Mouse (Mus musculus): Measurements from ENCODE around the gene Cdk2ap2.
"Not testable (repeated sequence)": the region's sequence is repeated elsewhere in the genome, so short reads cannot be mapped to it uniquely, and the experiment has no call there.

The Cdk2ap2 gene

DNA sequence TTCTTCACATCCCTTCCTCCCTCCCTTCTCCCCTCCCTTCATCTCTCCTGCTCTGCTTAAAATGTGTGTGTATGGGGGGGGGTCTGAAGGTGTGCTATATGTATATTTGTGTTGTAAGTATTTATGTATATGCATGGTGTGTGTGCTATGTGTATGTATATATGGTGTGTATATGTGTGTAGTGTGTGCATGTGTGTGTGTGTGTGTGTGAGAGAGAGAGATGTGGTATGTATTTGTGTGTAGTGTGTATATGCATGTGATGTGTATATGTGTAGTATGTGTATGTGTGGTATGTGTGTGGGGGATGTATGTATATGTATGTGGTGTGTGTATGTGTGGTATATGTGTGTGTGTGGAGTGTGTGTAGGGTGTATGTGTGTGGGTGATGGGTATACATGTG is 30.1 kb upstream of the Cdk2ap2 start:
- no peak for DNase-seq (ENCODE audit: low spot score in 2 of 2)

DNA sequence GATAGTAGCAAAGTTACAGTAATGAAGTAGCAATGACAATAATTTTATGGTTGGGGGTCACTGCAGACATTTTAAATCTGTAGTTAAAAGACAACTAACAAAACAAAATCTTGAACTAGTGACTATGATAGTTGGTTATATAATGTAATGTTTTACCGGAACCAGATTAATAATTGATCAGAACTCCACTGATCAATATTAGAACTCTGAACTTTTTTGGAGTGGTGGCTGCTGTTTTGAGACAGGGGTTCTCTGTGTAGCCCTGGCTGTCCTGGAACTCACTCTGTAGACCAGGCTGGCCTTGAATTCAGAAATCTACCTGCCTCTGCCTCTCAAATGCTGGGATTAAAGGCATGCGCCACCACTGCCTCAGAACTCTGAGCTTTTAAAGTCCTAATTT is 28.7 kb upstream of the Cdk2ap2 start:
- not testable (repeated sequence) for DNase-seq (ENCODE audit: low spot score in 2 of 2)

- DNase-seq (ENCODE audit: low spot score in 2 of 2), result no peak
Observed at GRCm38 (mm10) chr19:4068717-4069410, 28.1 kb upstream of the Cdk2ap2 start.

DNA sequence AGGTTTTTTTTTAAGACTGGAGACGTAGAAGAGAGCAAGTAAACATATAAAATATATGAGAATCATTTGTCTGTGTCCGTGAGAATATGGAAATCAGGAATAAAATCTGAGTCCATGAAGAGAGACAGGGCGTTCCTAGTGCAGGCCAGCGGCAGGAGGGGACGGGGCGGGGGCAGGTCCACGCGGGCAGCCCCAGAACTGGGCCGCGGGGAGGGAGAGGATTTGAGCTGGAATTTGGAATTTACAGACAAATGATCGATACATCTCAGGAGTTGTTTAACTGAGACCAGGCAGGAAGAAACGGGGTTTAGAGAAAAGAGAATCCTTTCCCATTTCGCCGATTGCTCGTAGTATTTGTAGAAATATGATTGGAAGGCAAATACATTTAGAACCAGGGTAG is 26.7 kb upstream of the Cdk2ap2 start:
- no peak for DNase-seq (ENCODE audit: low spot score in 2 of 2)

DNA sequence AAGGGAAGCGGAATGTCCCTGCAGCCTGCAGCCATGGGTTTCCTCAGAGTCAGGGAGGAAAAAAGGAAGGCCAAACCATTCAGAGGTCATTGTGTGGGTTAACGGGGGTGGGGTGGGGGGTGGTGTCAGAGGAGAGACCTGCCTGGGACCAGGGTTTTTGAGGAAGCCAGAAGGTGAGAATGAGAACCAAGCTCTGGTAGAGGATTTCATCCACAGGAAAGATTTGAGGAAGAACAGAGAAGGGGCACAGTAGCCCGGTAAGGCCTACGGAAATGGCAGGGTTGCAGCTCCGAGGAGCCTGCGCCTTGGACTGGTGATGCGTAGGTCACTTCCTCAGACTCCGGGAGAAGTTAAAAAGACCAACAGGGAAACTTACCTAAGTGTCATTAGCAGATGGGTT is 26.2 kb upstream of the Cdk2ap2 start:
- DNase-seq (ENCODE audit: low spot score in 2 of 2), result no peak

GRCm38 (mm10) chr19:4071406-4071805 is 25.6 kb upstream of the Cdk2ap2 start:
- no peak for DNase-seq (ENCODE audit: low spot score in 2 of 2)

DNA sequence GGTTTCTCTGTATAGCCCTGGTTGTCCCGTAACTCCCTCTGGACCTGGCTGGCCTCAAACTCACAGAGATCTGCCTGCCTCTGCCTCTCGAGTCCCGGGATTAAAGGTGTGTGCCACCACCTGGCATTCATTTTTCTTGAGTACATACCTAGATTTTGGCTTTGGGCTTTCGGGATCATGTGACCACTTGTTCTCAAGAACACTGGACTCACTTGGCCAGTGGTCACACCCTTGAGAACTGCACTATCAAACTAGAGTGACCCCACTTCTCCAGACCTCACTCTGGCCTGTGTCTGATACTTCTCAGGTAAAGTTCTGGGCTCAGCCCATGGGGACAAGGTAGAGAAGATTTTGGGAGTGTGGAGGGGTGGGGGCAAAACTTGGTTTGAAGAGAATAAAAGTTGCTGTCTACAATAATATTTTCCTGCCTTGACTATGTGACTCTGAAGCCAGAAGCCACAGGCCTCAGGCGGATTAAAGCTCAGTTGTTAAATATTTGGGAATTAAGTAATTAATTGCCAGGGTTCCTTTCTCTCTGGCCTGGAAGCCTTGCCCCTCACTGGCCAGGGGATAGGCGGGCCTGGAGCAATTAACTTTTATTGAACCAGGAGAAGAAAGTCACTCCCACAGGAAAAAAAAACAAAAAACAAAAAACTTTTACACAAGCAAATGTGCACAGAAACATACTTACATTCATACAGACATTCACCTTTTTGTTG is 24.1 kb upstream of the Cdk2ap2 start:
- DNase-seq (ENCODE audit: low spot score in 2 of 2), result no peak

- no peak for DNase-seq (ENCODE audit: low spot score in 2 of 2)
Observed at GRCm38 (mm10) chr19:4075531-4075930, 21.5 kb upstream of the Cdk2ap2 start.

- no peak for DNase-seq (ENCODE audit: low spot score in 2 of 2)
Observed at GRCm38 (mm10) chr19:4079594-4079993, 17.4 kb upstream of the Cdk2ap2 start.

GRCm38 (mm10) chr19:4080511-4081009 is 16.4 kb upstream of the Cdk2ap2 start:
- no peak for DNase-seq (ENCODE audit: low spot score in 2 of 2)

DNA sequence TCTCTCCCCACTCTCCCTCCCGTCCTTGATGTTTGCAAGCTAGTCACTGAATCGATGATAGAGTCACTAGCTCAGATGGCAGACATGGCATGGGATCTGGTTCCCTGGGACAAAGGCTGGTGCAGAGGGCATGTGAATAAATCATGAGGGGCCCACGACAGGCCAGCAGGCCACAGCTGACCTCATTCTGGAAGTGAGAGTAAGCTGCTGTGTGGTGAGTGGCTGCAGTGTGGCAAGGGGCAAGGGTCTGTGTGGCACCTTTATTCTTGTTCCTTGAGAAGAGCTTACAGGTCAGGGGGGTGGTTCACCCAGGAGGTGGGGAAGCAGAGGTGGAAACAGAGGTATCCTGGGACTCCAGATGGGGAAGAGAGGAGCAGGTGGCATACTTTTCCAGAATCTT is 15.6 kb upstream of the Cdk2ap2 start, which contains the start of gene Cabp2:
Cabp2 (plus strand) TSS at position 185 of the 400 bp plus-strand sequence.
- DNase-seq (ENCODE audit: low spot score in 2 of 2), result no peak

- no peak for DNase-seq (ENCODE audit: low spot score in 2 of 2)
Observed at GRCm38 (mm10) chr19:4082219-4082965, 14.6 kb upstream of the Cdk2ap2 start.

GRCm38 (mm10) chr19:4083316-4083715 is 13.7 kb upstream of the Cdk2ap2 start:
- DNase-seq (ENCODE audit: low spot score in 2 of 2), result no peak

DNA sequence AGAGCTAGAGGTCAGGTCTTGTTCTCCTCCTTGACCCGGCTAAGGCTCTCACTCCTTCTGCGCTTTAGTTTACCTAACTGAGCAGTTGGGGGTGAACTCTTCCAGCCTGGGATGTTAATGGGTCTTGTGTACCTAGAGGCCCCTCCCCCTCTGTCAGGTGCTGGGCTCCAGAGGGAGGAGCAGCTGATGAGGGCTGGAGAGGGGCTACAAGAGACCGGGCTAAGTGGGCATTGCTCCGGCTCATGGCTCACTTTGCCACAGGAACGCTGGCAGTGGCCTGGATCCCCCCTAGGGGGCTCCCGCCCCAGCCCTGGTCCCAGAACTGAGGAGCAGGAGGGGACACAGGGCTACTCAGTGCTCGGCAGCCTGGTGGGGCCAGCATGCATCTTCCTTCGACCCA is 13.2 kb upstream of the Cdk2ap2 start:
- DNase-seq (ENCODE audit: low spot score in 2 of 2), result no peak

- DNase-seq (ENCODE audit: low spot score in 2 of 2), result no peak
Observed at GRCm38 (mm10) chr19:4084984-4085383, 12.0 kb upstream of the Cdk2ap2 start.

DNA sequence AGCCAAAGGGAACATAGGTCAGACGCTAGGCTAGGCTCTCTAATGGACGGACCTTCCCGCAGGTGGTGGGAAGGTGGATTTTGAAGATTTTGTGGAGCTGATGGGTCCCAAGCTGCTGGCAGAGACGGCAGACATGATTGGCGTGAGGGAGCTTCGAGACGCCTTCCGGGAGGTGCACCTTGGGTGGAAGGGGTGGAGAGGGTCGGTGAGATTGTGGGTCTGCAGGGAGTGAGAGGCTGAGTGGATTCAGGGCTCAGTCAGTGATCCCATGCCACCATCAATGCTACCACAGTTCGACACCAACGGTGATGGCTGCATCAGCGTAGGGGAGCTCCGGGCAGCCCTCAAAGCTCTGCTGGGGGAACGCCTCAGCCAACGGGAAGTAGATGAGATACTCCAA is 10.8 kb upstream of the Cdk2ap2 start:
- DNase-seq (ENCODE audit: low spot score in 2 of 2), result no peak

GRCm38 (mm10) chr19:4087090-4087489 is 9.9 kb upstream of the Cdk2ap2 start:
- DNase-seq (ENCODE audit: low spot score in 2 of 2), result no peak

DNA sequence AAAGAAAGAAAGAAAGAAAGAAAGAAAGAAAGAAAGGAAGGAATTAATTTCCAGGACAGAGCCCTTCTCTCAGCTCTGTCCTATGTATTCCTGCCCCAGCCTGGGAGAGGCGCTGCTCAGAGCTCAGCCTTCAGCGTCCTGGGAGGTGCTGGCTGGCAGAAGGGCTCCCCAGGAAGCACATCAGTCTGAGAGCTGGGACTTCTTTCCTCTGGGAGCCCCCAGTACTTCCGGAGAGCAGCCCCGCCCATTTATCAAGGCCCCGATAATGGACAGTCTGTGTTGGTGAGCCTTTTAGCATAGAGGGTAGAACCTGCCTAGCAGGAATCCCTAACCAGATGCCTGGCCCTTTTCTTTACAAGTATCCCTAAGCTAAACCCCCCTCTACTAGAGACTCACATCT is 8.8 kb upstream of the Cdk2ap2 start:
- no peak for DNase-seq (ENCODE audit: low spot score in 2 of 2)

DNA sequence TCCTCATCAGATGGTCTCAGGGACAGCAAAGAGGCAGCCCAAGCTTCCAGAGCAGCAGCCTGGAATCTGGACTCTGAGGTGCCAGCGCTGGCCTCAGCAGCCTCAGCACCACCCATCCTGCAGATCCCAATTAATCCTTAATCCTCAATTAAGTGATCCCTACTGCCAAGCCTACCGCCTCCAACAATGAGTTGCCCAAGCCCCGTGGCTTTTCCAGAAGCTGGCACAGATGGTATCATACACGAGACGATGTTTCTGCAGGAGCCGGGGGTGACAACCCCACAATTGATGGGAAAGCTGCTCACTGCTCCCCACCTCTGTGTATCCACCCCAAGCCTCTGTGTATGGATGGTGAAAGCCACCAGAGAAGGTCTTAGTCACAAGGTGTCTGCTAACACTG is 7.9 kb upstream of the Cdk2ap2 start:
- DNase-seq (ENCODE audit: low spot score in 2 of 2), result no peak

GRCm38 (mm10) chr19:4090446-4090845 is 6.5 kb upstream of the Cdk2ap2 start:
- DNase-seq (ENCODE audit: low spot score in 2 of 2), result no peak

DNA sequence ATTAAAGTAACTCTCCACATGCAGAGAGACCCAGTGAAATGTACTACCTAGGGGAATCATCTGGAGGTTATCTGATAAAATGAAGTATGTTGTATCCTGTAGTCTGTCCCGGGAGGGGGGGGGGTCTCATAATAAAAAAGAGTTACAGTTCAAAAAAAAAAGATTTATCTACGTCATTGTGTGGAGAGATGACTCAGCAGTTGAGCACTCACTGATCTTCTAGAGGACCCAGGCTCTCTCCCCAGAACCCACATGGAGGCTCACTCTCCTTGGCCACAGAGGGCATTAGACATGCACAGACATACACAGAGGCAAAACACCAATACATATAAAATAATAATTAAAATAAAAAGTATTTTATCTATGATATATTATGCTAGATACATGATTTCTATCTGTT is 5.6 kb upstream of the Cdk2ap2 start:
- no peak for DNase-seq (ENCODE audit: low spot score in 2 of 2)

- no peak for DNase-seq (ENCODE audit: low spot score in 2 of 2)
Observed at GRCm38 (mm10) chr19:4092750-4093149, 4.2 kb upstream of the Cdk2ap2 start.

GRCm38 (mm10) chr19:4093772-4094171 is 3.2 kb upstream of the Cdk2ap2 start:
- DNase-seq (ENCODE audit: low spot score in 2 of 2), result no peak

Data from heart, adult 9 months (tissue).